Mouse (Mus musculus): ENCODE measurements around the gene Nlgn1. TPM values are rescaled to one million over a fixed set of nuclear protein-coding genes. Genes with fewer than 3 reads are reported as not detected.
"Not testable (repeated sequence)": the region's sequence is repeated elsewhere in the genome, so short reads cannot be mapped to it uniquely, and the experiment has no call there.

The Nlgn1 gene
- polyA plus RNA-seq, 1 experiment from 2014 or later, result 1.9 TPM

- WGBS, result 35% methylated on average over 5 of the region's 5 CpGs
- H3K9me3 ChIP-seq (replicated peaks), result no peaks in the 10 kb centered on the region
- H3K27me3 ChIP-seq, result no peaks in the 10 kb centered on the region
- no peaks in the 10 kb centered on the region for H3K4me1 ChIP-seq
- H3K27ac ChIP-seq (replicated peaks), result no peak overlapping the region
- H3K9ac ChIP-seq, result no peak overlapping the region
- no peak for ATAC-seq (ENCODE audit: insufficient number of reproducible peaks, low FRiP score, low TSS enrichment, low read depth)
- no peak overlapping the region for H3K4me3 ChIP-seq (replicated peaks)
- no peaks in the 10 kb centered on the region for H3K36me3 ChIP-seq
- H3K4me2 ChIP-seq (replicated peaks), result no peak overlapping the region
Observed at GRCm38 (mm10) chr3:25597513-25597912, 734.7 kb downstream of the Nlgn1 start.

- 74% methylated on average over 5 of the region's 5 CpGs for WGBS
Observed at GRCm38 (mm10) chr3:25575526-25575925, 756.7 kb downstream of the Nlgn1 start.

DNA sequence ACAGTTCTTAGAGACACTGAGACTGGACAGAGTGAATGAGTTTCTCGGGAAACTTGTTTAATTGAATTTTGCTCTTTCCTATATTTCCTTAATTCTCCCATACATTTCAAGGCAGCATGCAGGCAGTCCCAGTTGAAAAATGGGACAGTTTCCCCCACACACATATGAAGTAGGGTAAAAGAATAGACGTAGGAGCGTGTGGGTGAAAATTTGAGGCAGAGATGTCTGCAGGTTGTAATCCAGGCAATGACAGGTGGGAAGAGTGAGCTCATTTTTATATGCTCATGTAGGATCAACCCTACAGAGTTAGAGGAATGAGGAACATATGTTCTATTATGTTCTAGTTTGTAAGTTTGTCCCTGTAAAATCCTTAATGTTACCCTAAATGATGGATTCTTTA, 757.4 kb downstream of the Nlgn1 start:
- H3K27me3 ChIP-seq, result no peaks in the 10 kb centered on the region
- H3K4me1 ChIP-seq, result no peaks in the 10 kb centered on the region
- H3K9ac ChIP-seq, result no peak overlapping the region
- no peak overlapping the region for H3K4me2 ChIP-seq (replicated peaks)
- ATAC-seq (ENCODE audit: insufficient number of reproducible peaks, low FRiP score, low TSS enrichment, low read depth), result no peak
- WGBS, result 71% methylated on average over 3 of the region's 3 CpGs
- no peak overlapping the region for H3K27ac ChIP-seq (replicated peaks)
- H3K36me3 ChIP-seq, result no peaks in the 10 kb centered on the region
- H3K4me3 ChIP-seq (replicated peaks), result no peak overlapping the region
- no peaks in the 10 kb centered on the region for H3K9me3 ChIP-seq (replicated peaks)

More at GRCm38 (mm10) chr3:25575526-25575925, 756.7 kb downstream of the Nlgn1 start:
- no peak overlapping the region for H3K9ac ChIP-seq
- no peak overlapping the region for H3K4me3 ChIP-seq (replicated peaks)
- H3K27me3 ChIP-seq, result no peaks in the 10 kb centered on the region
- no peak overlapping the region for H3K27ac ChIP-seq (replicated peaks)
- no peak for ATAC-seq (ENCODE audit: insufficient number of reproducible peaks, low FRiP score, low TSS enrichment, low read depth)
- no peak overlapping the region for H3K4me2 ChIP-seq (replicated peaks)
- no peaks in the 10 kb centered on the region for H3K4me1 ChIP-seq
- no peaks in the 10 kb centered on the region for H3K36me3 ChIP-seq
- no peaks in the 10 kb centered on the region for H3K9me3 ChIP-seq (replicated peaks)

DNA sequence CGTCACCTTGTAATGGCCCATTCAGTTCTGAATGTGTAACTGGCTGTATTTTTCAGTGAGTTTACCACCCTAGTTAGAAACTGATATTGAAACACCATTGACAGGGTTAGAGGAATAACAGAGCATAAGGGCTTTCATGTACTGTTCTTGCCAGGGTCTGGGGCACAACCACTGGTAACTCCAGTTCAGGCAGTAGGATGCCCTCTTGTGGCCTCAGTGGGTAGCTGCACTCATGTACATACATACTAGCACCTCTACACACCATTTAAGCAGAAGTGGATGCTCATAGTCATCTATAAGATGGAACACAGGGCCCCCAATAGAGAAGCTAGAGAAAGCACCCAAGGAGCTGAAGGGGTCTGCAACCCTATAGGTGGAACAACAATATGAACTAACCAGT, 773.7 kb downstream of the Nlgn1 start:
- H3K36me3 ChIP-seq; H3K27ac ChIP-seq (replicated peaks); H3K9ac ChIP-seq; H3K4me1 ChIP-seq; H3K9me3 ChIP-seq (replicated peaks); H3K4me3 ChIP-seq (replicated peaks); ATAC-seq (ENCODE audit: insufficient number of reproducible peaks, low FRiP score, low TSS enrichment, low read depth); H3K4me2 ChIP-seq (replicated peaks); H3K27me3 ChIP-seq: not testable (repeated sequence)
- 92% methylated on average over 1 of the region's 1 CpGs for WGBS

DNA sequence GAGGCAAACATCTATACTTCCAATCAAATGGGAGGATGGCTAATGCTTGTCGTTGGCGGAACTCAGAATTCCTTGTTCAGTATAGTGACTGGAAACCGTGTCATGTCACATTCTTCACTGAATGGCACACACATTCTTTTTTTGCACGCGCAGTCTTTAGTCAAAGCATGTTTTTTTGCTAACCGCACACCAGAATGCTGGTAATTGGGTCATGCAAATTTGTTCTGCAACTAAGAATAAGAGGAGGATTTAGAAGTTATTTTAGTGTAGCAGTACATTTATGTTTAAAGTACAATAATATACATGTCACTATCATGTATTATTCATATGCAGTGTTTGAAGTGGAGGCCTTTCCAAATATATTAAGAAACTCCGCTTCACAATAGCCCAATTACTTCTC, 783.2 kb downstream of the Nlgn1 start:
- H3K36me3 ChIP-seq; H3K4me1 ChIP-seq; H3K27me3 ChIP-seq; H3K27ac ChIP-seq (replicated peaks); H3K4me3 ChIP-seq (replicated peaks); H3K9me3 ChIP-seq (replicated peaks); H3K9ac ChIP-seq; H3K4me2 ChIP-seq (replicated peaks); ATAC-seq (ENCODE audit: insufficient number of reproducible peaks, low FRiP score, low TSS enrichment, low read depth): not testable (repeated sequence)
- WGBS, result 76% methylated on average over 7 of the region's 7 CpGs

GRCm38 (mm10) chr3:25524236-25524635, 808.0 kb downstream of the Nlgn1 start:
- H3K4me1 ChIP-seq; H3K27me3 ChIP-seq; H3K9me3 ChIP-seq (replicated peaks); H3K9ac ChIP-seq; H3K27ac ChIP-seq (replicated peaks); H3K4me3 ChIP-seq (replicated peaks); ATAC-seq (ENCODE audit: insufficient number of reproducible peaks, low FRiP score, low TSS enrichment, low read depth); H3K4me2 ChIP-seq (replicated peaks); H3K36me3 ChIP-seq: not testable (repeated sequence)
- WGBS, result 50% methylated on average over 2 of the region's 3 CpGs

GRCm38 (mm10) chr3:25463051-25463450, 869.2 kb downstream of the Nlgn1 start:
- H3K9me3 ChIP-seq (replicated peaks), result no peaks in the 10 kb centered on the region
- no peak overlapping the region for H3K4me2 ChIP-seq (replicated peaks)
- 57% methylated on average over 2 of the region's 2 CpGs for WGBS
- no peaks in the 10 kb centered on the region for H3K4me1 ChIP-seq
- no peaks in the 10 kb centered on the region for H3K27me3 ChIP-seq
- no peaks in the 10 kb centered on the region for H3K36me3 ChIP-seq
- no peak for ATAC-seq (ENCODE audit: insufficient number of reproducible peaks, low FRiP score, low TSS enrichment, low read depth)
- H3K27ac ChIP-seq (replicated peaks), result no peak overlapping the region
- no peak overlapping the region for H3K9ac ChIP-seq
- H3K4me3 ChIP-seq (replicated peaks), result no peak overlapping the region

DNA sequence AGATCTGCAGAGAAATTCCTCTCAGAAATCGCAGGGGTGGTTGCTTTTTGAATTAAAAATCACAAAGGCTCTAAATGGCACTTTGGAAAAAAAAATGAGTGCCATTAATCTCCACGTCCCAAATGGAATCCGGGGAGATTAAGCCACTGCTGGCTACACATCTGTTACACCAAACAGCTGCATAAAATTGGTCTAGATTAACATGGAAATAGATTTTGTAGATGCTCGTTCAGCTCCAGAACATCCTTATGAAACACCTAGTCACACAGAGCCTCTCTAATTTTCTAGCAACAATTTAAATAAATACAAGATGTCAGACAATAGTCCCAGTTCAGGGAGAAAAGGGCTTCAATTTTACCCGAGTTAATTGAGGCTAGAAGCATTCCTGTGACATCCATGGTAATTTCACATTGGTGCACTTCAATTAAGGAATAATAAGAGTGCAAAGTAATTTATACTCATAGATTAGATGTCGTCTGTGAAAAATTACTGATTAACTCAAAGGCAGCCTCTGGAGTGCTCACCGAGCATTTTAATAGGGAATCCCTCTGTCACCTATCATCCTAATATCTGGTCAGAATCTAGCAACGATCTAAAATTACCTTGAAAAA, 875.9 kb downstream of the Nlgn1 start:
- no peak overlapping the region for H3K9ac ChIP-seq
- H3K36me3 ChIP-seq, result no peaks in the 10 kb centered on the region
- H3K9me3 ChIP-seq (replicated peaks), result no peaks in the 10 kb centered on the region
- no peaks in the 10 kb centered on the region for H3K27me3 ChIP-seq
- no peak for ATAC-seq (ENCODE audit: insufficient number of reproducible peaks, low FRiP score, low TSS enrichment, low read depth)
- no peak overlapping the region for H3K4me2 ChIP-seq (replicated peaks)
- no peak overlapping the region for H3K4me3 ChIP-seq (replicated peaks)
- no peak overlapping the region for H3K27ac ChIP-seq (replicated peaks)
- WGBS, result 48% methylated on average over 8 of the region's 8 CpGs
- H3K4me1 ChIP-seq, result no peaks in the 10 kb centered on the region

- Histone ChIP-seq H3K9ac (no peak overlapping the region), H3K4me3 (replicated peaks) (no peak overlapping the region), H3K9me3 (replicated peaks) (no peaks in the 10 kb centered on the region), H3K27me3 (no peaks in the 10 kb centered on the region), H3K4me2 (replicated peaks) (no peak overlapping the region), H3K36me3 (no peaks in the 10 kb centered on the region), H3K27ac (replicated peaks) (no peak overlapping the region), H3K4me1 (no peaks in the 10 kb centered on the region)
- no peak for ATAC-seq (ENCODE audit: insufficient number of reproducible peaks, low FRiP score, low TSS enrichment, low read depth)
- 50% methylated on average over 1 of the region's 1 CpGs for WGBS
Observed at GRCm38 (mm10) chr3:25452314-25452713, 879.9 kb downstream of the Nlgn1 start.

GRCm38 (mm10) chr3:25450471-25450870, 881.8 kb downstream of the Nlgn1 start:
- 55% methylated on average over 6 of the region's 6 CpGs for WGBS
- Histone ChIP-seq H3K27me3 (no peaks in the 10 kb centered on the region), H3K4me3 (replicated peaks) (no peak overlapping the region)

GRCm38 (mm10) chr3:25449356-25449755, 882.9 kb downstream of the Nlgn1 start:
- Histone ChIP-seq H3K4me3 (replicated peaks) (no peak overlapping the region), H3K9me3 (replicated peaks) (no peaks in the 10 kb centered on the region), H3K4me1 (no peaks in the 10 kb centered on the region), H3K36me3 (no peaks in the 10 kb centered on the region), H3K27ac (replicated peaks) (no peak overlapping the region), H3K27me3 (no peaks in the 10 kb centered on the region), H3K9ac (no peak overlapping the region), H3K4me2 (replicated peaks) (no peak overlapping the region)
- ATAC-seq (ENCODE audit: insufficient number of reproducible peaks, low FRiP score, low TSS enrichment, low read depth), result no peak
- 26% methylated on average over 4 of the region's 4 CpGs for WGBS

More at GRCm38 (mm10) chr3:25450471-25450870, 881.8 kb downstream of the Nlgn1 start:
- Histone ChIP-seq H3K4me2 (replicated peaks) (no peak overlapping the region), H3K36me3 (no peaks in the 10 kb centered on the region), H3K9ac (no peak overlapping the region), H3K4me1 (no peaks in the 10 kb centered on the region), H3K27ac (replicated peaks) (no peak overlapping the region), H3K9me3 (replicated peaks) (no peaks in the 10 kb centered on the region)
- ATAC-seq (ENCODE audit: insufficient number of reproducible peaks, low FRiP score, low TSS enrichment, low read depth), result no peak

- no peak for ATAC-seq (ENCODE audit: insufficient number of reproducible peaks, low FRiP score, low TSS enrichment, low read depth)
- Histone ChIP-seq H3K9ac (no peak overlapping the region), H3K4me3 (replicated peaks) (no peak overlapping the region), H3K9me3 (replicated peaks) (no peaks in the 10 kb centered on the region), H3K4me2 (replicated peaks) (no peak overlapping the region), H3K27me3 (no peaks in the 10 kb centered on the region), H3K36me3 (no peaks in the 10 kb centered on the region), H3K27ac (replicated peaks) (no peak overlapping the region), H3K4me1 (no peaks in the 10 kb centered on the region)
- 74% methylated on average over 1 of the region's 1 CpGs for whole genome bisulfite sequencing
Observed at GRCm38 (mm10) chr3:25447181-25447580, 885.1 kb downstream of the Nlgn1 start.
